Mouse (Mus musculus) kidney, postnatal 0 days (tissue): ENCODE data around the gene Ccdc28a. TPM values are rescaled to one million over a fixed set of nuclear protein-coding genes. Genes with fewer than 3 reads are reported as not detected.

Experiments
- ATAC-seq: fragments of 200-750 bp; cut with Nextera tagmentation; replicated peaks from 2 replicates; pipeline ENCODE4 v1.8.0; 2017; ENCODE audit warnings: low read depth, moderate number of reproducible peaks, moderate TSS enrichment, moderate library complexity; ENCODE audit not compliant: low FRiP score
- DNase-seq: peaks from one replicate; pipeline ENCODE4 v3.0.0-alpha.2; 2016; ENCODE audit warnings: low spot score
- H3K27ac ChIP-seq: fragments of 300-500 bp; sonication (generic); 2 replicates; pipeline ENCODE4 v1.5.1; 2014; ENCODE audit warnings: mild to moderate bottlenecking
- H3K27me3 ChIP-seq: fragments of 300-500 bp; sonication (generic); 2 replicates; pipeline ENCODE4 v1.6.1; 2014; ENCODE audit warnings: low read length, mixed read lengths; ENCODE audit not compliant: insufficient read depth
- H3K36me3 ChIP-seq: fragments of 300-500 bp; sonication (generic); 2 replicates; pipeline ENCODE4 v1.6.1; 2014; ENCODE audit warnings: low read length, mixed read lengths; ENCODE audit not compliant: insufficient read depth
- H3K4me1 ChIP-seq: fragments of 300-500 bp; sonication (generic); replicated peaks from 2 replicates; pipeline ENCODE4 v1.6.1; 2014; ENCODE audit warnings: antibody characterized with exemption, low read length, mixed read lengths; ENCODE audit not compliant: insufficient read depth
- H3K4me2 ChIP-seq: fragments of 300-500 bp; sonication (generic); 2 replicates; pipeline ENCODE4 v1.6.1; 2014; ENCODE audit warnings: mild to moderate bottlenecking, low read length, moderate library complexity, mixed read lengths
- H3K4me3 ChIP-seq: fragments of 300-500 bp; sonication (generic); replicated peaks from 2 replicates; pipeline ENCODE4 v1.5.1; 2014; ENCODE audit warnings: low read depth, low read length
- H3K9ac ChIP-seq: fragments of 300-500 bp; sonication (generic); 2 replicates; pipeline ENCODE4 v1.6.1; 2014; ENCODE audit warnings: low read depth, low read length
- H3K9me3 ChIP-seq: fragments of 300-500 bp; sonication (generic); replicated peaks from 2 replicates; pipeline ENCODE4 v1.6.1; 2016; ENCODE audit warnings: low read length, inconsistent platforms, mixed read lengths
- CTCF ChIP-seq: IDR thresholded peaks from 2 replicates; pipeline ENCODE4 v1.5.1; 2016; ENCODE audit warnings: antibody characterized with exemption, low read depth, mild to moderate bottlenecking, moderate library complexity
- WGBS: fragments of 180-500 bp; shearing (Covaris S2); extraction: QIAGEN DNeasy Blood & Tissue Kit; methylation state at CpG from one replicate; pipeline ENCODE4 v1.1.7; 2014; 5-methylcytosine and 5-hydroxymethylcytosine counted together
- polyA plus RNA-seq: library from polyadenylated mRNA; unstranded; fragments of >200 nt; fragmentation: Nextera tagmentation; extraction: Ambion mirVana; gene quantifications from 2 replicates; pipeline ENCODE4 v1.2.1, GENCODE M21; 2015

Gene Ccdc28a
- 16.5 and 19.3 TPM in 2 replicates for polyA plus RNA-seq

DNA sequence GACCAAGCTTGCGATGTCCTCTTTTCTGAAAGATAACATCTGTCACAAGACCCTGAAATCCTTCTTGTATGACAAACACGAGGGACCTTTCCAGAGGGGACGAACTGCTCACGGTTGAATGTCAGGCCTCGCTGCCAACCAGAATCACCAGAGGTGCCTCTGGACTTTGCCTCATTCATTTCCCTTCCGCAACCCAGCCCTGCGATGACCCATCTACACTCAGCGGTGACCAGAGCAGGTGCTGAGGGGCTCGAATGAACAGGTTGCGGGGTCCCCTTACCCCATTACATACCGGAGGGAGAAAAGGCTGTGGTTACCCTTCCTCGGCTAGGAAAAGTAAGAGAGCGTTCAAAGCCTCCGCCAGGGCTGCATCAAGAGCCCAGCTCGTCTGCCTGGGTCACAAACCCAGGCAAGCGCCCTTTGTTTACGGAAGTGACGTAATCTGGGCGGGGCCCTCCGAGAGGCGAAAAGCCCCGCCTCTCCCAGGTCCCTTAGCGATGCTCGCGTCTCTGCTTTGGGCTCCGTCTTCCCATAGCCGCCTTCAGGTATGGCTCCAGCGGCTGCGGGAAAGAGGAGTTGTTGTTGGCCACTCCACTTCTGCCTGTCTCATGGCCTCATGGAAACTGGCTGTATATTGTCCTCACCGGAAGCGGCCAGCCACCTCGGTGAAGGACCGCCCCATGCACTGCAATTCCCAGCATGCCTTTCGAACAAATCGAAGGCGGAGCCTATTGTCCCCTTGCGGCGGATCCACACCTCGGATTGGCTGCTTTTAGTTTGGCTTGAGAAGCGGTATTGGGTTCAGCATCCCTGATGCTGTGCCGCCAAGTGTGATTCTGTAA, at the start of gene Ccdc28a:
Ccdc28a (minus strand) TSS at position 439 of the 842 bp plus-strand sequence.
- Histone ChIP-seq H3K4me2 (peak within 1 kb of the TSS; percentile 62), H3K9me3 (no peaks in the 10 kb centered on the region), H3K4me1 (no peaks in the 10 kb centered on the region), H3K4me3 (peak within 1 kb of the TSS; percentile 72), H3K36me3 (no peaks in the 10 kb centered on the region), H3K27ac (peak within 1 kb of the TSS; percentile 66), H3K9ac (peak within 1 kb of the TSS; percentile 65), H3K27me3 (no peaks in the 10 kb centered on the region)
- ATAC-seq (peak; percentile 97), DNase-seq (peak; percentile 97)
- WGBS = 1% methylated on average over 41 of the region's 41 CpGs
- TF ChIP-seq CTCF = peak; percentile 42

DNA sequence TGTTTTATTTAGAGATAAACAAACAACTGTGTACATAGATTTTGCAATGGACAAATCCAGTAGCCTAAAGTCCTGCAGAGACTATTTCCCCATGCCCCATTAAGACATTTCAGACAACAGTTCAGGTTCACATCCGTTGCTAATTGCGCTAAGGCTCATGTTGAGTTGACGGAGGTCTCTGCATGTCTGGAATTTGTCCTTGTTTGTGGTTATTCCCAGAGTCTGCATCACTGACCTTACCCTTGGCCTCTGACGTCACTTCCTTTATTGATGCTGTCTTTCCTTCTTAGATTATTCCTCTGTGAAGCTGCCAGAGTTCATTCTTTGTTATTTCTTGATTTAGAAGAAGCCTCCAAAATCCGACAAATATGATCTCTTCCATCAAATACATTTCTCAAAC, 49.2 kb upstream of the Ccdc28a start:
- H3K4me3 ChIP-seq = no peak overlapping the region
- no peak overlapping the region for H3K27ac ChIP-seq
- no peaks in the 10 kb centered on the region for H3K27me3 ChIP-seq
- no peak for TF ChIP-seq CTCF
- ATAC-seq (no peak), DNase-seq (peak; percentile 39)
- H3K9me3 ChIP-seq = no peaks in the 10 kb centered on the region
- no peaks in the 10 kb centered on the region for H3K4me1 ChIP-seq
- WGBS = 77% methylated on average over 5 of the region's 5 CpGs
- H3K36me3 ChIP-seq = no peaks in the 10 kb centered on the region
- no peak overlapping the region for H3K4me2 ChIP-seq
- no peak overlapping the region for H3K9ac ChIP-seq

DNA sequence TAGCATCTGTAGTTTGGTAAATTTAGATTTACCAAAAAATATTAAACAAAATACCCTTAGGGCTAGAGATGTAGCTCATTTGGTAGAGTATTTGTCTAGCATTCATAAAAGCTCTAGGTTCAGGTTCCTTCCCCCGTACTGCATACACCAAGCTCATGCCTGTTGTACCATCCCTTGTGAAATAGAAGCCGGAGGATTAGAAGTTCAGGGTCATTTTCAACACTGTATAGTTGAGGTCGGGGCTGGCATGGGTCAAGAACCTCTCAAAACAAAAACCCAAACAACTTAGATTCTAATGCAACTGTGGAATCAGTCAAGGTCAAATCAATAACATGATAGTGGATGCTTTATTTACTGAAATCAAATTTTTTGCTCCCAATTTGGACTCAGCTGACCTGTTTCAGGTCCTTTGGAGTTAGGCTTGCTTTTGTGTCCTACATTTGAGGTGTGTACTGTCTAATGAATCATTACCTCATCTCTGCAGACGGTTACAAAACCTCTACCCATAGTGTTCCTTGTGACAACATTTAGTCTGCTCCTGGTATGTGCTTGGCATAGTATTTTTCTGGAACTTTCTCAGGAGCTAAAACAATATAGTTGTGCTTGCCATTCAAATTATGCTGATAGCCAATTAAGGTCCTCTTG, 41.4 kb upstream of the Ccdc28a start:
- H3K36me3 ChIP-seq = no peaks in the 10 kb centered on the region
- no peak overlapping the region for H3K27ac ChIP-seq
- H3K27me3 ChIP-seq = no peaks in the 10 kb centered on the region
- no peak overlapping the region for H3K9ac ChIP-seq
- H3K4me1 ChIP-seq = no peaks in the 10 kb centered on the region
- ATAC-seq = no peak
- no peak overlapping the region for H3K4me2 ChIP-seq
- no peaks in the 10 kb centered on the region for H3K9me3 ChIP-seq
- WGBS = 82% methylated on average over 4 of the region's 4 CpGs
- TF ChIP-seq CTCF = no peak
- no peak for DNase-seq
- no peak overlapping the region for H3K4me3 ChIP-seq

DNA sequence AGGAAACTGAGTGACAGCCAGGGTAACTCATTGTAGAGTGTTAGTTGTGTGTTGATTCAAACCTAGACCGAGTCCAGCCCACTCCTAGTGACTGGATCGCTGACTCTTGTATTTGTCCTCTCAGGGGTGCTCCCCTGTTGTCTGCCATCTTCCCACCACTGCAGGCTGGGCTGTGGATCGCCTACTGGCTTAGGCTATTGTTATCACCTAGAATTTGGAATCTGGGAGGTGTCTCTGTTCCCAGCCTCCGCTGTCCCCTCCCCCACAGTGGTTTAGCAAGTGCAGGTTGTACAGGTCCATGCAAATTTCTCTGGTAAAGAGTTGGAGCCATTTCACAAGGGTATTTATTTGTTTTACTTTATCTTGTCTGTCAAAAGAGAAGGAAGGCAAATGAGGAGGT, 16.5 kb upstream of the Ccdc28a start:
- Histone ChIP-seq H3K9ac (no peak overlapping the region), H3K4me1 (no peaks in the 10 kb centered on the region), H3K9me3 (no peaks in the 10 kb centered on the region), H3K27me3 (no peaks in the 10 kb centered on the region), H3K27ac (no peak overlapping the region), H3K4me2 (no peak overlapping the region), H3K4me3 (no peak overlapping the region), H3K36me3 (no peaks in the 10 kb centered on the region)
- DNase-seq (no peak), ATAC-seq (no peak)
- WGBS = 81% methylated on average over 4 of the region's 4 CpGs
- TF ChIP-seq CTCF = no peak

DNA sequence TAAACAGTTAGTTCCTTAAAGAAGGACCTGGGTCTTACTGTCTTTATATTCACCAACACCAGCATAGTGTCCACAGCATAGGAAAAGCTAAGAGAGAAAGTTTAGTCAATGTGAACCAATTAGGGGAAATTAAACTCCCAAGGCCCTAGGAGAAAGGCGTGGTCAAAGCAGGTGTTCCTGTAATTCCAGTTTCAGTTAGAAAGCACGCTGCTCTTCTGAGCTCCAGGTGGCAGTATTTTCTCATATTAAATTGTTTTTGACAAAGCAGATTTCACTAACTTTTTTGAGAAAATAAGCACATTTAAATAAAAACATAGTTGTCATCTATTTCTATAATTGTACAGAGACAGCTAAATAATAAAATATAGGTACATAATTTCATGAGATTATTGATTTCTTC, 8.8 kb upstream of the Ccdc28a start:
- no peak overlapping the region for H3K27ac ChIP-seq
- 48% methylated on average over 2 of the region's 2 CpGs for WGBS
- H3K4me1 ChIP-seq = no peaks in the 10 kb centered on the region
- TF ChIP-seq CTCF = peak; percentile 65
- ATAC-seq (no peak), DNase-seq (peak; percentile 67)
- H3K9ac ChIP-seq = no peak overlapping the region
- no peaks in the 10 kb centered on the region for H3K27me3 ChIP-seq
- no peaks in the 10 kb centered on the region for H3K9me3 ChIP-seq
- no peak overlapping the region for H3K4me2 ChIP-seq
- H3K36me3 ChIP-seq = no peaks in the 10 kb centered on the region
- no peak overlapping the region for H3K4me3 ChIP-seq

DNA sequence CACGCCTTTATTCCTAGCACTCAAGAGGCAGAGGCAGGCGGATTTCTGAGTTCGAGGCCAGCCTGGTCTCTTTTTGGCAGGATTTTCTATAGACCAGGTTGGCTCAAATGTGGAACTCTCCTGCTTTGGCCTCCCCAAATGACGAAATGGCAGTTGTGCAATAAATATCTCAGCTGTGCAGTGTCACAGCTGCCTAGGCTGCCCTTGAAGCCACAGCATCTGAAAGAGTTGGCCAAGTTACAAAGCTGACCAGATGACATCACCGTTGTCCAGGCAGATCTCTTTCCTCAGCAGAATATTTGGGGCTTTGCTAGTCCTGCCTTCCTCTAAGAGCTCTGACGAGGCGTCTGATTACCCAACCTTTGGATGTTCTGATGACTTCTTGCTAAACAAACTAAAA, 2.4 kb upstream of the Ccdc28a start:
- DNase-seq = no peak

More for the DNA sequence above, 2.4 kb upstream of the Ccdc28a start:
- no peaks in the 10 kb centered on the region for H3K36me3 ChIP-seq
- no peak overlapping the region for H3K4me3 ChIP-seq
- no peak for ATAC-seq
- no peak overlapping the region for H3K4me2 ChIP-seq
- 89% methylated on average over 7 of the region's 7 CpGs for WGBS
- no peaks in the 10 kb centered on the region for H3K9me3 ChIP-seq
- no peak for TF ChIP-seq CTCF
- H3K9ac ChIP-seq = no peak overlapping the region
- no peak overlapping the region for H3K27ac ChIP-seq
- H3K4me1 ChIP-seq = no peaks in the 10 kb centered on the region
- H3K27me3 ChIP-seq = no peaks in the 10 kb centered on the region
